Mouse (Mus musculus): ENCODE measurements around the gene Gtpbp1. TPM values are rescaled to one million over a fixed set of nuclear protein-coding genes. Genes with fewer than 3 reads are reported as not detected.

Gtpbp1 gene
- polyA plus RNA-seq, 1 experiment from 2014 or later = 61.8 TPM

DNA sequence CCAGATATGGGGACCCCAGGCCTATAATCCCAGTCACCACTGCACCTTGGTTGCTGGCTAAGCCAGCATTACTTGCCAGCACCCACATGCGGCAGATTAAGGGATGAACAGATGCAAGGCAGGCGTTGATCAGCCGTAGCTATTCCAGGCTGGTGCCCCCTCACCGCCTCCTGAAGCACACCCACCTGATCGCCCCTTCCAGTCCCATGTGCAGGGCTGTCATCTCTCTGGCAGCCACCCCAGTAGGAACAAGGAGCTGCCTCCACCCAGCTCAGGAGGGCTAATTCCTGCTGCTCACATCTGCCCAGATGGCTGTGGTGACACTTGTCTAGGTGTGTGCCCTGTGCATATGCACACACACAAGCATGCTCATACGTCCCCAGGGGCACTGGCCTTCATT is 70.3 kb downstream of the Gtpbp1 start:
- H3K4me1 ChIP-seq (replicated peaks; ENCODE audit: control insufficient read depth, insufficient read depth, low read length) = no peaks in the 10 kb centered on the region
- no peaks in the 10 kb centered on the region; the same call in 1 of the 2 replicates for H3K36me3 ChIP-seq (ENCODE audit: control insufficient read depth, insufficient read depth, low read length)
- H3K9me3 ChIP-seq (ENCODE audit: control insufficient read depth, low read length) = no peaks in the 10 kb centered on the region
- no peak overlapping the region for H3K9ac ChIP-seq (ENCODE audit: low read depth, low read length)
- H3K4me3 ChIP-seq (ENCODE audit: low read depth, low read length) = no peak overlapping the region
- ATAC-seq (replicated peaks; ENCODE audit: low FRiP score) = no peak
- H3K27ac ChIP-seq (ENCODE audit: low read depth, low read length) = no peak overlapping the region
- DNase-seq (ENCODE audit: low spot score) = no peak
- 87% methylated on average over 6 of the region's 6 CpGs for WGBS
- no peaks in the 10 kb centered on the region for H3K27me3 ChIP-seq (replicated peaks; ENCODE audit: control insufficient read depth, insufficient read depth, low read length)
- H3K4me2 ChIP-seq = no peak overlapping the region

DNA sequence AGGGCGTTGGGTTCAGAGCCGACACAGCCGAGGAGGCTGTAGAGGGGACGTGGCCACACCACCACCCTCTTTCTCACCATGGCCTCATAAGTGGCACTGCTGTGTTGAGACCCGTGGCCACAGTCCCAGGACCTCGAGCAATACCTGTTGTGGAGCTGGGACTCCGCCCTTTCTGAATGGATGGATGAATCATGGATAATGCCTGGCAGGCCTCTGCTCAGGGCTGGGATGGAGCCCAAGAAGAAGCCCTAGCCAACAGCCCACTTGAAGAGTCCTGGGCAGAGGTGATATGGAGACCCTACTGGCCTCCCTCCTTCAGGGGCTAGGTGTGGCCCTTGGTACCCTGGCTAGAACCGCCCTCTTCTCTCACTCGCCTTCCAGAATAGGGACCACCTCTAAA is 72.4 kb downstream of the Gtpbp1 start:
- Histone ChIP-seq H3K27ac (ENCODE audit: low read depth, low read length) (no peak overlapping the region), H3K4me2 (no peak overlapping the region), H3K27me3 (replicated peaks; ENCODE audit: control insufficient read depth, insufficient read depth, low read length) (no peaks in the 10 kb centered on the region), H3K4me1 (replicated peaks; ENCODE audit: control insufficient read depth, insufficient read depth, low read length) (no peaks in the 10 kb centered on the region), H3K36me3 (ENCODE audit: control insufficient read depth, insufficient read depth, low read length) (no peaks in the 10 kb centered on the region; the same call in 1 of the 2 replicates), H3K4me3 (ENCODE audit: low read depth, low read length) (no peak overlapping the region), H3K9ac (ENCODE audit: low read depth, low read length) (no peak overlapping the region), H3K9me3 (ENCODE audit: control insufficient read depth, low read length) (no peaks in the 10 kb centered on the region)
- DNase-seq (ENCODE audit: low spot score) (no peak), ATAC-seq (replicated peaks; ENCODE audit: low FRiP score) (no peak)
- 85% methylated on average over 9 of the region's 9 CpGs for WGBS

DNA sequence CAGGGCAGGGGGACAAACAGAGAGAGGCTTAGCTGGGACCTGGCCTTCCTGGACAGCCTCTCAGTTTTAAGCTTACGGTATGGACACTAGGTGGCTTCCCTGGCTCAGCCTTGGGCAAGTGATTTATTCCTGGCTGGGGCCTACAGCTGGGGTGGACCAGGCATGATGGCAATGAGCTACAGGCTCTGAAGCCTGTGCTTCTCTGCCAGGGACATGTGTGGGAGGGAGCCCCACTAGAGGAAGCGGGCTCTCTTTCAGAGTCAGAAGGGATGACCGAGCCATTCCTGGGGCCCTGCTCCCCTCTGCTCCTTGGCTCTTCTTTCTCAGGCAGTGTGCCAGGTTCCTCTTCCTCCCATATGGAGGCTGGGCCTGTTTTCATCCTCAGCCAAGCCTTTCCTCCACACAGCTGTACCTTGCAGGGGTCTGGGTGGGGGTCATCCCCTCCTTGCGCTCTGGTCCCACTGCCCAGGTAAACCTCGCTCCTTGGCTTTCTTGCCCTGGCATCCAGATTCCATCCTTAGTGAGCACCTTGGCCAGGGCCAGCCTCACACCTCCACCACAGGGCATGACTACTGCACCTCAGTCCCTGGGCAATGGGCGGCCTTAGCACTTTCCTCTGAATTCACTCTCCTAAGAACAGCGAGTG is 73.1 kb downstream of the Gtpbp1 start:
- 89% methylated on average over 7 of the region's 7 CpGs for WGBS

DNA sequence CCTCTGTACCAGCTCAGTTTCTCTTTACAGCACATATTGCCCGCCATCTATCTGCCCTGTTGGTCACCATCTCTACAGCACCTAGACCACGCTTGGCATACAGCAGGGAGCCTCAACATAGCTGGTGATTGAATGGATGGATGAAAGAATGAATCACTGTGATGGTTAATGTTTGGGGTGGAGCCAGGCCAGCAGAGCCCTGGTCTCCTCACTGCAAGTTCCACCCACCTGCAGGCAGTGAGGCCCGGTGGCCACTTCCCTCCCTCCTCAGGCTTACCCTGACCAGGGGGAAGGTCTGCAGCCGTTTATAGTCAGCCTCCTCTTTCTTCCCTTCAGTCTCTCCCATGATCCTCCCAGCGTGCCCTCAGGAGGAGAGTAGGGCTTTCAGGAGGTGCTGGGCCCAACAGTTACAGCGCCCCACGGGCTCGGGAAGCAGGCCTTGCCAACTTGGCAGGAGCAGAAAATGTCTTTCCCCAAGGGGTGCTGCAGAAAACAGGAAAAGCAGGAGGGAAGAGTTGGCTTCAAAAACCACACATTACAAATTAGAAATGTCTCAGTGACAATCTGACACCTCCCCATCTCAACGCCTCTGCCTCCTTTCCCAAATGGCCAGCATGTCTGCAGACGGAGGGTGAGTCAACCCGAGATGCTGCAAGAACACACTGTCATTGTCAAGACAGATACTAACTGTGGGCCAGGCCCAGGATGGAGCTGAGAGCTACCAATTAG is 74.1 kb downstream of the Gtpbp1 start:
- Histone ChIP-seq H3K27ac (ENCODE audit: low read depth, low read length) (no peak overlapping the region), H3K36me3 (ENCODE audit: control insufficient read depth, insufficient read depth, low read length) (no peaks in the 10 kb centered on the region; the same call in 1 of the 2 replicates), H3K4me2 (no peak overlapping the region), H3K9me3 (ENCODE audit: control insufficient read depth, low read length) (no peaks in the 10 kb centered on the region), H3K9ac (ENCODE audit: low read depth, low read length) (no peak overlapping the region), H3K4me1 (replicated peaks; ENCODE audit: control insufficient read depth, insufficient read depth, low read length) (no peaks in the 10 kb centered on the region), H3K27me3 (replicated peaks; ENCODE audit: control insufficient read depth, insufficient read depth, low read length) (no peaks in the 10 kb centered on the region), H3K4me3 (ENCODE audit: low read depth, low read length) (no peak overlapping the region)
- 82% methylated on average over 11 of the region's 11 CpGs for WGBS
- DNase-seq (ENCODE audit: low spot score) (no peak), ATAC-seq (replicated peaks; ENCODE audit: low FRiP score) (no peak)

More for the DNA sequence above, 73.1 kb downstream of the Gtpbp1 start:
- H3K27ac ChIP-seq (ENCODE audit: low read depth, low read length) = no peak overlapping the region
- H3K9ac ChIP-seq (ENCODE audit: low read depth, low read length) = no peak overlapping the region
- H3K4me1 ChIP-seq (replicated peaks; ENCODE audit: control insufficient read depth, insufficient read depth, low read length) = no peaks in the 10 kb centered on the region
- no peaks in the 10 kb centered on the region for H3K9me3 ChIP-seq (ENCODE audit: control insufficient read depth, low read length)
- H3K27me3 ChIP-seq (replicated peaks; ENCODE audit: control insufficient read depth, insufficient read depth, low read length) = no peaks in the 10 kb centered on the region
- no peak overlapping the region for H3K4me2 ChIP-seq
- no peak for DNase-seq (ENCODE audit: low spot score)
- H3K36me3 ChIP-seq (ENCODE audit: control insufficient read depth, insufficient read depth, low read length) = no peaks in the 10 kb centered on the region; the same call in 1 of the 2 replicates
- no peak for ATAC-seq (replicated peaks; ENCODE audit: low FRiP score)
- H3K4me3 ChIP-seq (ENCODE audit: low read depth, low read length) = no peak overlapping the region

DNA sequence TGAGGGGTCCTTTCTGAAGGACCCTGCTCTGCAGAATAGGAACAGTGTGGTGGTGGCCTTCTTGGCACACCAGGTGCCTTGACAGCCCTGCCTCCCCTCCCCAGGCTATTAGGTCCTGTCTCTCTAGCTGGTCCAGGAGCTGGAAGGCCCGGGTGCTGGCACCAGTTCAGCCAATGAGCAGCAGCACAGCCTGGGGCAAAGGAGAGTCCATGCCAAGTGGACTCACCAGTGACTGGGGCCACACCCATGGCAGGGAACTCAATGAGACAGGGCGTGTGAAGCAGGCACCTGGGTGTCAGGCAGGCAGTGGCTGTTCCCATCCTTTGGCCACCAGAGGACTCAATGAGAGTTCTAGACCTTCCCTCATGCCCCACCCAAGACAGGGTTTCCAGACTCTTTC is 74.7 kb downstream of the Gtpbp1 start:
- H3K27me3 ChIP-seq (replicated peaks; ENCODE audit: control insufficient read depth, insufficient read depth, low read length) = no peaks in the 10 kb centered on the region
- no peak overlapping the region for H3K4me3 ChIP-seq (ENCODE audit: low read depth, low read length)
- H3K9ac ChIP-seq (ENCODE audit: low read depth, low read length) = no peak overlapping the region
- no peaks in the 10 kb centered on the region; the same call in 1 of the 2 replicates for H3K36me3 ChIP-seq (ENCODE audit: control insufficient read depth, insufficient read depth, low read length)
- H3K4me1 ChIP-seq (replicated peaks; ENCODE audit: control insufficient read depth, insufficient read depth, low read length) = no peaks in the 10 kb centered on the region
- no peak overlapping the region for H3K4me2 ChIP-seq
- H3K9me3 ChIP-seq (ENCODE audit: control insufficient read depth, low read length) = no peaks in the 10 kb centered on the region
- WGBS = 81% methylated on average over 2 of the region's 2 CpGs
- no peak for DNase-seq (ENCODE audit: low spot score)
- ATAC-seq (replicated peaks; ENCODE audit: low FRiP score) = no peak
- no peak overlapping the region for H3K27ac ChIP-seq (ENCODE audit: low read depth, low read length)

DNA sequence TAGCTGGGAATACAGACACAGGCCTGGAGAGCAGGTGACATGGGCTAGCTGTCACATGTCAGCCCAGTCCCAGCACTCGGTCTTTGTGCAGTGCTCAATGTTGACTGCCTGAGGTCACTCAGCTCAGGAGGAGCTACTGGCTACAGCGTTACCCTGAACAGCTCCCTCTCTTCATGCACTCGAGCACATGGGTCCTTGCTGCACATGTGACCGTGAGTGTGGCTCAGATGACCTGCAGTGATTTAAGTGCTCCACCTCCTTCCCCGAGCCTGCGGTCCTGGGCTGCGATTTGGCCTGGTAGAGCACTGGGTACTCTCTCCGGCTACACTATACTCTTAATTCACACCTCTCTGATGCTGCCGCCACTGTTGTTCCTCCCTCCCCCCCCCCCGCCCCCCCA is 75.5 kb downstream of the Gtpbp1 start:
- WGBS = 73% methylated on average over 10 of the region's 10 CpGs
- DNase-seq (ENCODE audit: low spot score) (no peak), ATAC-seq (replicated peaks; ENCODE audit: low FRiP score) (no peak)
- H3K27ac ChIP-seq (ENCODE audit: low read depth, low read length) = no peak overlapping the region
- no peaks in the 10 kb centered on the region for H3K27me3 ChIP-seq (replicated peaks; ENCODE audit: control insufficient read depth, insufficient read depth, low read length)
- H3K4me2 ChIP-seq = no peak overlapping the region
- H3K9ac ChIP-seq (ENCODE audit: low read depth, low read length) = no peak overlapping the region
- H3K9me3 ChIP-seq (ENCODE audit: control insufficient read depth, low read length) = no peaks in the 10 kb centered on the region
- H3K36me3 ChIP-seq (ENCODE audit: control insufficient read depth, insufficient read depth, low read length) = no peaks in the 10 kb centered on the region; the same call in 1 of the 2 replicates
- no peak overlapping the region for H3K4me3 ChIP-seq (ENCODE audit: low read depth, low read length)
- H3K4me1 ChIP-seq (replicated peaks; ENCODE audit: control insufficient read depth, insufficient read depth, low read length) = no peaks in the 10 kb centered on the region

DNA sequence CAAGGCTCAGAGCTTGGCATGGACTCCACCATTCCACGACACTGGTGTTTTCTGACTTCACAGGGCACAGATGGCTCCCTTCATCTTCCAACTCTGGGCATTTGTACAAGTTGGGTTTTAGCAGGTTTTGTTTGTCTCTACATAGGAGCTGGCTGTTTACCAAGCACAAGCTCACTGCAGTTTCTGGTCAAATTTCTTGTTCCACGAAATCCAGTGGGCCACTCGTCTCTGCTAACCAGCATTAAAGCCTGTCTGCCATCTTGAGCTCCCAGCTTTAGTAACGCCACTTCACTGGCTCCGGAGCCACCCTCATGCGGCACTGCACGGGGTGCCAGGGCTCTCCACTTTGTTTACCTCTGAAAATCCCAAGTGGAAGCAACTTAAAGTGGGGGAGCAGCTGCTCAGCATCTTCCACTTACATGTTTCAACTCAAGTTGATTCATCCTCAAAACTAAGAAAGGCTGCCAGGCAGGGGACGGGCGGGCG is 76.0 kb downstream of the Gtpbp1 start:
- Histone ChIP-seq H3K36me3 (ENCODE audit: control insufficient read depth, insufficient read depth, low read length) (no peaks in the 10 kb centered on the region; the same call in 1 of the 2 replicates), H3K9ac (ENCODE audit: low read depth, low read length) (no peak overlapping the region), H3K4me3 (ENCODE audit: low read depth, low read length) (no peak overlapping the region), H3K27ac (ENCODE audit: low read depth, low read length) (no peak overlapping the region), H3K4me2 (no peak overlapping the region), H3K27me3 (replicated peaks; ENCODE audit: control insufficient read depth, insufficient read depth, low read length) (no peaks in the 10 kb centered on the region), H3K9me3 (ENCODE audit: control insufficient read depth, low read length) (no peaks in the 10 kb centered on the region), H3K4me1 (replicated peaks; ENCODE audit: control insufficient read depth, insufficient read depth, low read length) (no peaks in the 10 kb centered on the region)
- WGBS = 88% methylated on average over 10 of the region's 10 CpGs
- no peak for DNase-seq (ENCODE audit: low spot score)
- ATAC-seq (replicated peaks; ENCODE audit: low FRiP score) = no peak

DNA sequence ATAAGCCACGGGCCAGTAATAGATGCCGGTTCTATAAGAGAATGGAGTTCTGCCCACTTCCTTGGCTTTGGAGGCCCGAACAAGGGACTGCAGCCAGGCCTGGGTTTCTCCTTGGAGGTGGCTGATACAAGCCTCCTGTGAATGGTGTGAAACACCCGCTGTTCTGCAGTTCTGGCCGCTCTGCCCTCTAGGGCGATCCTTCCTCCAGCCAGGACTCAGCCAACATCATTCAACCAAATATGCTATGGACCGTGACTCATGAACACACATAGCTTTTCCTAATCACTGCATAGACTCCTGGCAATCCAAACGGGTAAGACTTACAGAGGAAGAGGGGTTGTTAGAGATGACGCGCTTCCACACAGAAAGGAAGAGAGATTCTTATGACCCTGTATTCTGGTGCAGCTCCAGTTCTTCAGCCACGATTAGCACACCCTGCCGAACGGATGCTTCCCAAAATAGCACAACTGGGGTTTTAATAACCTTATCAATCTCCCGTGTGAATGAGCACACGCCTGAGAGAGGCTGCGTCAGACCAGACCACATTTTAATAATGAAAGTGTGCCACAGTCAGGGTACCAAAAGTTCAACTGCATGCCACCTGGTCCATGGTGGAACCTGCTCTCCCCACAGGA is 76.8 kb downstream of the Gtpbp1 start:
- DNase-seq (ENCODE audit: low spot score) (no peak), ATAC-seq (replicated peaks; ENCODE audit: low FRiP score) (no peak)
- 78% methylated on average over 16 of the region's 16 CpGs for WGBS
- no peak overlapping the region for H3K27ac ChIP-seq (ENCODE audit: low read depth, low read length)
- H3K4me3 ChIP-seq (ENCODE audit: low read depth, low read length) = no peak overlapping the region
- no peak overlapping the region for H3K4me2 ChIP-seq
- H3K27me3 ChIP-seq (replicated peaks; ENCODE audit: control insufficient read depth, insufficient read depth, low read length) = no peaks in the 10 kb centered on the region
- no peaks in the 10 kb centered on the region; the same call in 1 of the 2 replicates for H3K36me3 ChIP-seq (ENCODE audit: control insufficient read depth, insufficient read depth, low read length)
- no peaks in the 10 kb centered on the region for H3K4me1 ChIP-seq (replicated peaks; ENCODE audit: control insufficient read depth, insufficient read depth, low read length)
- no peaks in the 10 kb centered on the region for H3K9me3 ChIP-seq (ENCODE audit: control insufficient read depth, low read length)
- no peak overlapping the region for H3K9ac ChIP-seq (ENCODE audit: low read depth, low read length)
